Mouse (Mus musculus) liver, embryonic 16.5 days (tissue): ENCODE data around the gene Cdc37l1. TPM values are rescaled to one million over a fixed set of nuclear protein-coding genes. Genes with fewer than 3 reads are reported as not detected.

ENCODE experiments used
- ATAC-seq: fragments of 200-750 bp; cut with Nextera tagmentation; 2 replicates; pipeline ENCODE4 v1.8.0; 2017; ENCODE audit warnings: low read depth, mild to moderate bottlenecking, moderate number of reproducible peaks, moderate library complexity
- H3K27ac ChIP-seq: fragments of 300-500 bp; sonication (generic); 2 replicates; pipeline ENCODE4 v1.5.1; 2014; ENCODE audit warnings: mild to moderate bottlenecking, low read length
- H3K27me3 ChIP-seq: fragments of 300-500 bp; sonication (generic); 2 replicates; pipeline ENCODE4 v1.6.1; 2014; ENCODE audit warnings: low read depth, low read length, mixed read lengths; ENCODE audit not compliant: control insufficient read depth, insufficient read depth
- H3K36me3 ChIP-seq: fragments of 300-500 bp; sonication (generic); 2 replicates; pipeline ENCODE4 v1.6.1; 2014; ENCODE audit warnings: mild to moderate bottlenecking; ENCODE audit not compliant: control insufficient read depth, insufficient read depth
- H3K4me1 ChIP-seq: fragments of 300-500 bp; sonication (generic); 2 replicates; pipeline ENCODE4 v1.6.1; 2014; ENCODE audit warnings: low read depth, low read length, mixed read lengths; ENCODE audit not compliant: control insufficient read depth
- H3K4me2 ChIP-seq: fragments of 300-500 bp; sonication (generic); 2 replicates; pipeline ENCODE4 v1.6.1; 2014; ENCODE audit warnings: low read depth, low read length, mixed read lengths
- H3K4me3 ChIP-seq: fragments of 300-500 bp; sonication (generic); 2 replicates; pipeline ENCODE4 v1.5.1; 2014; ENCODE audit warnings: low read depth, mild to moderate bottlenecking, low read length
- H3K9ac ChIP-seq: fragments of 300-500 bp; sonication (generic); 2 replicates; pipeline ENCODE4 v1.6.1; 2014; ENCODE audit warnings: low read depth, low read length
- H3K9me3 ChIP-seq: fragments of 300-500 bp; sonication (generic); replicated peaks from 2 replicates; pipeline ENCODE4 v1.6.1; 2016; ENCODE audit warnings: low read length; ENCODE audit not compliant: control insufficient read depth
- WGBS: fragments of 180-500 bp; shearing (Covaris S2); extraction: QIAGEN DNeasy Blood & Tissue Kit; methylation state at CpG from one replicate; pipeline ENCODE4 v1.1.7; 2014; ENCODE audit not compliant: insufficient replicate concordance; 5-methylcytosine and 5-hydroxymethylcytosine counted together
- polyA plus RNA-seq: library from polyadenylated mRNA; unstranded; fragments of >200 nt; fragmentation: Nextera tagmentation; extraction: Ambion mirVana; gene quantifications from 2 replicates; pipeline ENCODE4 v1.2.1, GENCODE M21; 2015

Gene Cdc37l1
- polyA plus RNA-seq, result 9.9 and 10.2 TPM in 2 replicates

DNA sequence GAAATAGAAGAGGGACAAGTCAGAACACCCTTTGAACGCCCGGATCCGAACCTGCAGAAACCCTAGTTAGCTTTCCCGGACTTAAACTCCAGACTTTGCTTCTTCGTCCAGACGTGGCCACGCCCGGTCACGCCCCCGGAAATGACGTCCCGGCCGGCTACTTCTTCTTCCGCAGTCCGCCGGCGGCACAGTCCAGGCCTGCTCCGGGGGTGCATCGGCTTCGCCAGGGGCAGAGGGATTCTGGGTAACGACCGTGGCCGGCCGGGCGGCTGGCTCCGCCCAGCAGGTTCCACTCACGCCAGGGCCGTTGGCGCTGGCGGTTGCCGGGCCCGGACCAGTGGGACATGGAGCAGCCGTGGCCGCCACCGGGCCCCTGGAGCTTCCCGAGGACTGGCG, at the start of gene Cdc37l1:
Cdc37l1 (plus strand) TSS at position 159 of the 396 bp plus-strand sequence.
- Histone ChIP-seq H3K4me3 (peak within 1 kb of the TSS; percentile 94), H3K9me3 (no peaks in the 10 kb centered on the region), H3K4me2 (peak within 1 kb of the TSS; percentile 88), H3K36me3 (peaks cover 7% of the 10 kb centered on the region), H3K27ac (peak within 1 kb of the TSS; percentile 83), H3K9ac (peak within 1 kb of the TSS; percentile 95), H3K27me3 (no peaks in the 10 kb centered on the region), H3K4me1 (peaks cover 17% of the 10 kb centered on the region)
- ATAC-seq, result peak; percentile 99
- 0% methylated on average over 37 of the region's 37 CpGs for WGBS

DNA sequence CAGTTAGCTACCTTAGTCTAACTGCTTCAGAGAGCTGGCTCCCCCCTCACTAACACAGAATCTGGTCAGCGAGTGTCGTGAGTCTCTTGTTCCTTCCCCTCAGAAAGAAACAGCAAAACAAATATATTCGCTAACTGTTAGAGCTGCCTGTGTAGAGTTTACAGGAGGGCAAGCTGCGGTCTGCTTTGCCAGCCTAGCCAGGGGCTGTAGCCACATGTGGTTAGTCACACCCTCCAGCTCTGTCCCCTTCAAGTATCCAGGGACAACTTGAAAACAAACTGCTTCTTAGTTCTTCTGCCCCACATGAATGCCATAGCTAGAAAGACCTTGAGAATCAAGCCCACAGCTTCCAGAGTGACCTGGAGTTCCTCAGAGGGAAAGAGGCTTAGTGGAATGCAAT, 48.9 kb upstream of the Cdc37l1 start:
- H3K36me3 ChIP-seq, result no peaks in the 10 kb centered on the region
- WGBS, result 54% methylated on average over 4 of the region's 4 CpGs
- no peak overlapping the region for H3K9ac ChIP-seq
- ATAC-seq, result no peak
- no peaks in the 10 kb centered on the region for H3K9me3 ChIP-seq
- H3K27me3 ChIP-seq, result no peaks in the 10 kb centered on the region
- no peak overlapping the region for H3K4me2 ChIP-seq
- no peaks in the 10 kb centered on the region for H3K4me1 ChIP-seq
- no peak overlapping the region for H3K27ac ChIP-seq
- H3K4me3 ChIP-seq, result no peak overlapping the region

DNA sequence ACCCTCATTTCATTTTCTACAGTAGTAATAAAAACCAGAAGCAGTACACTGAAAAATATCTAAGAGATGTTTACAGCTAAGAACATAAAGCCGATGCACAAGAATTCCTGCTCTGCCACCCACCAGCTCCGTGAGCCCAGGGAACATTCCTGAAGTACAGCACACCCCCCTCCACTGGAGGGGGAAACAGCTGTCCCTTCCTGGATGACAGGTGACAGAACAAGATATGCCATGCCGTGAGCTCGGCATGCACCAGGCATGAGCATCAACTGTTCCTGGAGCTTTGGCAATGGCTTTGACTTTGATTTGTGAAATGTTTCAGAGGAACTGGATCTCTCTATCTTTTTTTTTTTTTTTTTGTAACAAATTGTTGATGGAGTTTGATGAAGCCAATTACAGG, 43.4 kb upstream of the Cdc37l1 start:
- Histone ChIP-seq H3K9ac (no peak overlapping the region), H3K9me3 (no peaks in the 10 kb centered on the region), H3K27ac (no peak overlapping the region), H3K27me3 (no peaks in the 10 kb centered on the region), H3K4me3 (no peak overlapping the region), H3K4me2 (no peak overlapping the region), H3K4me1 (no peaks in the 10 kb centered on the region), H3K36me3 (no peaks in the 10 kb centered on the region)
- 23% methylated on average over 4 of the region's 4 CpGs for WGBS
- ATAC-seq, result no peak

DNA sequence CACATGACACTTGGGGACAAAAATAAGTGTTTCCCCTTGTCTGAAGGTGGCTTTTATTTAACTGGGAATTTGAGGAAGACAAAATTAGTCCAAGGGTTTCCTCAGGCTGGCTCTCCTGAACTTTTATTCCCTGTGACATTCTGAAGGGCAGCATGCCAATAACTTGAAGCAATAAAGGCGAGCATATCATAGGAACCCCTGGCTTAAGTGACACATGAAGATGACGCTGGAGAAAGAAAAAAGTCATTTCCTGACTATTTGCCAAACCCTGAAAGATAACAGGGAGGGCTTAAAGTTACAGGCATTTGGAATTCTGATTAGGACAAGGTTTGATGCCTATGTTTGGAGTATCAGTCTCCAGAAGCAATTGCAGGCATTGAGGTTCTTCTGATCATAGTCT, 42.8 kb upstream of the Cdc37l1 start:
- no peaks in the 10 kb centered on the region for H3K27me3 ChIP-seq
- no peak overlapping the region for H3K9ac ChIP-seq
- no peaks in the 10 kb centered on the region for H3K4me1 ChIP-seq
- no peak overlapping the region for H3K4me2 ChIP-seq
- ATAC-seq, result no peak
- no peaks in the 10 kb centered on the region for H3K9me3 ChIP-seq
- no peak overlapping the region for H3K27ac ChIP-seq
- no peaks in the 10 kb centered on the region for H3K36me3 ChIP-seq
- H3K4me3 ChIP-seq, result no peak overlapping the region
- 25% methylated on average over 2 of the region's 2 CpGs for WGBS

DNA sequence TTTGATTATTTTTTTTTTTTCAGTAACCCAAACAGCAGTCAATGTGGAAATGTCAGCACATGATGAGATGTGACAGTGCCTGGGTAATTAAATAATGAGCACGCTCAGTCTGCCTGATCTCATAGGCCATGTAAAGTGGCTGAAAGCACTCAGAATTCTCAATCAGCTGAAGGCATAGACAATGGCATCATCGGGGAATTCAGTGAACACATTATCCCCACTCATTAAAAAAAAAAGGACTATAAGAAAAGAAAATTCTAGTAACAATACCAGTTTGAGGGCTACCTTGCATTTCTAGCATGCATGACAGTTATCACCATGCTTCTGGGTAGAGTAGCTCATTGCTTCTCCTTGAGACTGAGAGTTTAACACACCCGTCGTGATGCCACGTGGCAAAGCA, 38.9 kb upstream of the Cdc37l1 start:
- H3K4me3 ChIP-seq, result no peak overlapping the region
- no peak overlapping the region for H3K9ac ChIP-seq
- no peaks in the 10 kb centered on the region for H3K27me3 ChIP-seq
- WGBS, result 68% methylated on average over 5 of the region's 5 CpGs
- H3K36me3 ChIP-seq, result no peaks in the 10 kb centered on the region
- no peak overlapping the region for H3K27ac ChIP-seq
- no peak overlapping the region for H3K4me2 ChIP-seq
- H3K9me3 ChIP-seq, result no peaks in the 10 kb centered on the region
- no peak for ATAC-seq
- H3K4me1 ChIP-seq, result no peaks in the 10 kb centered on the region

DNA sequence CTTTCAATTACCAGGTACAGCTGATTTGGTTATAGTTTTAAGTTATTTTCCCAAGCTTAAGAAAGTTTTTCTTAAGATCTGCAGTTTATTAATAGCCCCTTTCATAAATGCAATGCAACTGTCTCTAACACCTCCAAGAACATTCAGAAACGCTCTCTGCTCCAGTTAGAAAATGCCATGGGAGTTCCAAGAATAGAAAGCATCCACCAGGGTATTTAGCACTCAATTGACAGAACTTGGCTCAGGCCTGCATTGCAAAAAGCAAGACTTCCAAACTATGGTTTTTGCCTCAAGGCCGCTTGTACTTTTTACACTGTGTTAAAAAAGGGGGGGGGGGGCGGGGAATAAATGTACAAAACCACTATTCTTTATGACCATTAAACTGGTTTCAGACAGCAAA, 27.0 kb upstream of the Cdc37l1 start:
- no peak overlapping the region for H3K9ac ChIP-seq
- no peak overlapping the region for H3K4me3 ChIP-seq
- H3K9me3 ChIP-seq, result no peaks in the 10 kb centered on the region
- ATAC-seq, result no peak
- H3K4me2 ChIP-seq, result peak overlapping the region; percentile 86
- WGBS, result 40% methylated on average over 3 of the region's 3 CpGs
- no peaks in the 10 kb centered on the region for H3K36me3 ChIP-seq
- peaks cover 8% of the 10 kb centered on the region for H3K4me1 ChIP-seq
- H3K27me3 ChIP-seq, result peaks cover 11% of the 10 kb centered on the region; the same call in 1 of the 2 replicates
- no peak overlapping the region for H3K27ac ChIP-seq

DNA sequence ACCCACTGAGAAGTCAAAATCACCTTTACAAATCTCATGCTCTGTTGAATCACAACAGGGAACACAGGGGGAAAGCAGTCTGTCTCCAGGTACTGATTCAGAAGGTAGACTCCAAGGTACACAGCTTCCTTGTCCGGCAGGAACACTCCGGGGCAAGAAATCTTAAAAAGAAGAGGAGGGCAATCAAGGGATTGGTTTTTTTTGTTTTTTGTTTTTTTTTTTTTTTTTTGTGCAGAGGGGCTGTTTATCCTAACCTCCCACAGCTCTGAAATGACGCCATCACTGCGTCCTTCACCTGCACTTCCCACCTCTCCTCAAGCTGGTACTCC, 26.7 kb upstream of the Cdc37l1 start:
- peaks cover 8% of the 10 kb centered on the region for H3K4me1 ChIP-seq
- no peak for ATAC-seq
- H3K36me3 ChIP-seq, result no peaks in the 10 kb centered on the region
- H3K4me3 ChIP-seq, result peak overlapping the region; percentile 78
- no peak overlapping the region for H3K27ac ChIP-seq
- H3K27me3 ChIP-seq, result peaks cover 11% of the 10 kb centered on the region; the same call in 1 of the 2 replicates
- 10% methylated on average over 4 of the region's 4 CpGs for WGBS
- H3K4me2 ChIP-seq, result peak overlapping the region; percentile 86
- H3K9ac ChIP-seq, result no peak overlapping the region; the same call in 1 of the 2 replicates
- no peaks in the 10 kb centered on the region for H3K9me3 ChIP-seq

DNA sequence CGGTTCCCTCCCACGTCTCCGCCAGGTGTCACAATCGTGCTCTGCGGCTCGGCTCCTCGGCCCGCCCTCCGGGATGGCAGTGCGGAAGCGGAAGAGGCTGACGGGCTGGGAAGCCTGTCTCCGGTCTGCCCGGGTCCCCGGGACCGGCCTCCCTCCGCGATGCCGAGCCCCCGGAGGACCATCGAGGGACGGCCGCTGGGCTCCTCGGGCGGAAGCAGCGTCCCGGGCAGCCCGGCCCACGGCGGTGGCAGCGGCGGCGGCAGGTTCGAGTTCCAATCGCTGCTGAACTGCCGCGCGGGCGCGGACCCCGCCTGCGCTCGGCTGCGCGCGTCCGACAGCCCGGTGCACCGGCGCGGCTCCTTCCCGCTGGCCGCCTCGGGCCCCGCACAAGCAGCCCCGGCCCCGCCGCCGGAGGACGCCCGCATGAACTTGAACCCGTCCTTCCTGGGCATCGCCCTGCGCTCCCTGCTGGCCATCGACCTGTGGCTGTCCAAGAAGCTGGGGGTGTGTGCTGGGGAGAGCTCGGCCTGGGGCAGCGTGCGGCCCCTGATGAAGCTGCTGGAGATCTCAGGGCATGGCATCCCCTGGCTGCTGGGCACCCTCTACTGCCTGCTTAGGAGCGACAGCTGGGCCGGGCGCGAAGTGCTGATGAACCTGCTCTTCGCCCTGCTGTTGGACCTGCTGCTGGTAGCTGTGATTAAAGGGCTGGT, 26.2 kb upstream of the Cdc37l1 start, which contains the start of gene Plpp6:
Plpp6 (plus strand) TSS at position 112 of the 710 bp plus-strand sequence.
- peak; percentile 72 for ATAC-seq
- peak within 1 kb of the TSS; percentile 86 for H3K4me2 ChIP-seq
- H3K27ac ChIP-seq, result 0 out of 2 replicates have a peak within 1 kb of the TSS, but pooled peaks have one; percentile 19
- peaks cover 11% of the 10 kb centered on the region; the same call in 1 of the 2 replicates for H3K27me3 ChIP-seq
- H3K4me1 ChIP-seq, result peaks cover 8% of the 10 kb centered on the region
- H3K9ac ChIP-seq, result peak within 1 kb of the TSS; percentile 74
- WGBS, result under 1% methylated on average over 69 of the region's 73 CpGs
- no peaks in the 10 kb centered on the region for H3K9me3 ChIP-seq
- H3K4me3 ChIP-seq, result peak within 1 kb of the TSS; percentile 78
- no peaks in the 10 kb centered on the region for H3K36me3 ChIP-seq

DNA sequence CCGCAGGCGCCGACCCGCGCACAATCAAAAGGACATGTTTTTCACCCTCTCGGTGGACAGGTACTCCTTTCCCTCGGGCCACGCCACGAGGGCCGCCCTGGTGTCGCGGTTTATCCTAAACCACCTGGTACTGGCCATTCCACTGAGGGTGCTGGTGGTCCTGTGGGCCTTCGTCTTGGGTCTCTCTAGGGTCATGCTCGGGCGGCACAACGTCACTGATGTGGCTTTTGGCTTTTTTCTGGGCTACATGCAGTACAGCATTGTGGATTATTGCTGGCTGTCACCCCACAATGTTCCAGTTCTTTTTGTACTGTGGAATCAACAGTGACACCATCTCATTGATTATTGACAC, 25.6 kb upstream of the Cdc37l1 start:
- Histone ChIP-seq H3K27ac (no peak overlapping the region), H3K4me2 (peak overlapping the region; percentile 86), H3K4me1 (peaks cover 8% of the 10 kb centered on the region), H3K27me3 (peaks cover 11% of the 10 kb centered on the region; the same call in 1 of the 2 replicates), H3K9ac (peak overlapping the region; percentile 74), H3K4me3 (peak overlapping the region; percentile 78), H3K9me3 (no peaks in the 10 kb centered on the region), H3K36me3 (no peaks in the 10 kb centered on the region)
- 9% methylated on average over 16 of the region's 16 CpGs for WGBS
- no peak for ATAC-seq
